Mouse (Mus musculus) R1 (cell line): ENCODE measurements around the gene Mipol1.

Experiments used
- DNase-seq: peaks from one replicate; pipeline ENCODE4 v3.0.0-alpha.2; 2018; ENCODE audit warnings: low read depth, low spot score

Gene Mipol1

DNA sequence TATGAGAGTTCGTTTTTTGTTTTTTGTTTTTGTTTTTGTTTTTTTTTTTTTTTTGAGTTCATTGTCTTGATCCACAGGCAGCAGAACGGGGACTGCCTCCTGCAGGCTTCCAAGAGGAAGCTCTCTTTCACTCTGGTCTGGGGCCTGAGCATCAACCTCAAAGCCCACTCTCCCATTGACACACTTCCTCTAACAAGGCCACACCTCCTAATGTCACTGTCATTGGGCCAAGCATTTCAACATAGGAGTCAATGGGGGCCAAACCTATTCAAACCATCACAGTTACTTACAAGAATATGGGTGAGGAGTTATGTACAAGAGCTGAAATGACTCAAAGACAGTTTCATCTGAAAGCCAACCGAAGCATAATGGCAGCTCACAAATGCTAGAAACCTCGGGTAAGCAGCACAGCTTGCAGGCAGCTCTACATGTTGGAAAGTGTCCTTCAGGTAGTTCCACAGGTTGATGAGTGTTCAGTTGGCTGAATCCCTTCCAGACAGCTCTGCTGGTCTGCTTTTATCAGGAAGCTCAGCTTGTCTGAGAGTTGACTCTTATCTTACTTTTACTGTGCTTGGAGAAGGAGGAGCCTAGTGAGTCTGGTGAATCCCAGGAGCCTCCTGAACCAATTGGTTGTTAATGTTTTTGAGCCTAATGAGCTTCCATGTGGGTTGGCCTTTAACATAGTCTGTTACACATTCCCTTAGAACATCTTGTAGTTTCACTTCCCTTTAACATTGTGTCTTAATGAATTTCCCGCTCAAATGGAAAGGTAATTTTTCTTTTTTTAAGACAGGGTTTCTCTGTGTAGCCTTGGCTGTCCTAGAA is 13.7 kb downstream of the Mipol1 start:
- peak; percentile 15 for DNase-seq

DNA sequence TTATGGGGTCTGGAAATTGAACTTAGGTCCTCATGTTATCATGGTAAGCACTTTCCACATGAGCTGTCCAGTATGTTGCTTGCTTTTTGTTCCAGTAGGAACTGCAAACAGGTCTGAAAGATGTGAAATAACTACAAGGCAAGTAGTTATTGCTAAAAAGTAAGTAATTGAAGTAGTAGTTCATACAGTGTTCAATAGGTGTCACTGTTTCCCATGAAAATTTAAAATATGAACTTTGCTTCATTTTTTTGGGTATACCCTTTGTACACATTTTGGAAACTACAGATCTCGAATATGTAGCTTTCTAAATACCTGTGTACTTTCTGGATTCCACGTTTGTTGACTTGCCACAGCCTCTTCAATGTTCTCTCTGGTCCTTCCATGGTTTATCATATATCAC is 28.3 kb downstream of the Mipol1 start:
- no peak for DNase-seq

DNA sequence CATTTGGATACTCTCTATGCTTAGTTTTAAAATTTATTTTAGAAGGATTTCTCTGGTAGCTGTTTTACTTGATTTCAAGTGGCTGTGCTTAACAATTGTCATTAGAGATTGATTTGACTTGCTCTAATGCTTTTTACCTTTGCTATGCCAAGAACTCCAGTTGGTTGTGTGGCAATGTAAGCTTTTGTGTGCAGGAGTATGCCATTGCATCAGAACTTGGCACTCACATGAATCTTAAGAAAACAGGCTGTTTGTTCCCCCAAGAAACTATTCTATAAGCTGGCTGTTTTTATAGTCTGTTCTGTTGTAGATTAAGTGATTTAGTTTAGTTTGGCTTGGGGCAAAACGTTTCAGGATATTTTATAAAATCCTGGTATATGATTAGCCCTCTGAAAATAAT is 45.2 kb downstream of the Mipol1 start:
- no peak for DNase-seq

DNA sequence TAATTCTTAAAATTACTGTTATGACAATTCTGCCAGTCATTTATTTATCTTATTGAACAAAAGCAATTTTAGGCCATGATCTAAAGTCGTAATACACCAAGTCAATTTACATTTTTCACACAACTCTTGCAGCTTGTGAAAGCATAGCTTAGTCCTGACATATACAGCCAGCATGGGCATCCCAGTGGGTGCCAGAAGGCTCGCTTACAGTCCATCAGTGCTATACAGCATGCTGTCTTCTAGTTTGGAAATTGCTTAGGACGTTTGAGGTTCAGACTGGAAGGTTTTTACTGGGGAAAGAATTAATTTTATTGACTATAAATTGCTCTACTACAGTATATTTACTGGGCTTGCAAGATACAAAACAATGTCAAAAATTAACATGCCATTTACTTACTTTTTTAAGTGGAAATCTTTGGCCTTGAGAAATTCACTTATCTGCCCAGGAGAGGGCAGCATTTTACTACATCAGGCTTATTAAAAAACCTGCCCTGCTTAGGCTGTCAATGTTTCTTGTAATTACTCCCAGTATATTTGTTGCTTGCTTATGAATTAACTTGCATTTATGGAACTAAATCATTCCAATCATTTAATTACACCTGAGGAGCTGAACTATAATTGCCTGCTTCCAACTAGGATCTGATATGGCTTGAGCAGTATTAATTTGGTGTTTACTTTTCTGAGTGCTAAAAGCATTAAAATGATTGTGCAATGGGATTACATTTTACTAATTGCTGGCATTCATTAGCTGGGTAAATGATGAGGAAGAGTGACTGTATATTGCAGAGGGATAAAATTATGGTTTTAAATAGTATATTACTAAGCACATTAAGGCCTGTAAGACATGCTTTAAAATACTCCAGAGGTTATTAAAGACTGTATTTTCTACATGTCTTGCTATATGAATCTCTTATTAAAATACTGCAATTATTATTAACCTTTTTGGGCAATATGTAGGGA is 51.2 kb downstream of the Mipol1 start:
- DNase-seq = peak; percentile 52

DNA sequence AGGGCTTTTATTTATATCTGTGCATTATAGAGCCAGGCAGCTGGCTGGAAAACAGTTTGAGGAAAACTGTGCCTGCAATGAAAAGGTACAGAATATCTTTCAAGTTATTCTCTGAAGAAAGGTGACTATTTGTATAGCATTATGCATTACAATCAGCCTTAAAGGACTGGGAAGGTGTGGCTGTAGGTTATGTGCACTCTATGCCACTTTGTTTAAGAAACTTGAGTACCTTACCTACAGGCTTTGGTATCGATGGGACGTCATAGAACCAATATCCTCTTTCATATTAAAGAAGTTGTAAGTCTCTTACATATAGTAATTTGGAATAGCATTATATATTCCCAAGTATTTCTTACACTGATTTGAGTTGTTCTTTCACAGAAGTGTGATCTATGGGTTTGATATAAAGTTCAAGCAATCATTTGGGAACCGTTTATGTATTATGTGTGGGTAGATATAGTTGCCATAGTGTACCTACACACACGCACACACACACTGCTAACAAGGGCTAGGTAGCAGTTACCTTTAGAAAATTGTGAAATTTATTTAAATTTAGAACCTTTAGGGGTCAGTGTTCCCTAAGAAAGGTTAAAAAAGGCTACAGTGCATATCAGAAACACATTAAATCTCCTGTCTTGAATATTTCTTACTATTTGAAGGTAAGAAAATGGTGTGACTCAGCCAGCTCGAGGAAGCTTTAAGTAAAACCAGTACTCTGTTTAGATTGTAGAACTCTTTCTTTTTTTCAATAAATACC is 55.3 kb downstream of the Mipol1 start:
- DNase-seq = no peak

DNA sequence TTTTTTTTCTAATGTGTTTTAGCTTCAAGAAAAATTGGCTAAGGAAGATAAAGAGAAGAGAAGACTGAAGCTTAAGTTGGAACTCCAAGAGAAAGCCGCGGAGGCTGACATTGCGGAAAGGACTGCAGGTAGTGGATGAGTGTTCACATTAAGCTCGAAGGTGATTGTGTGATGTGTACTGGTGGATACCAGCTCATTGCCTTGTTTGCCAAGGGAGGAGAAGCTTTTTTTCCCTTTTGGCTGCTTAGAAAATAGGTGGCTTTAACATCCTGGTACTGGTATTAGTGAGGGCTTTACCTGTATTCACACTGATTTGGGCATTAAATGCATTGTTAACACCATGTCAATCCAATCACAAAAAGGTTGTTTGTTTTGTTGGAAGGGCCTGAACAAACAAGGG is 77.1 kb downstream of the Mipol1 start:
- DNase-seq = no peak

DNA sequence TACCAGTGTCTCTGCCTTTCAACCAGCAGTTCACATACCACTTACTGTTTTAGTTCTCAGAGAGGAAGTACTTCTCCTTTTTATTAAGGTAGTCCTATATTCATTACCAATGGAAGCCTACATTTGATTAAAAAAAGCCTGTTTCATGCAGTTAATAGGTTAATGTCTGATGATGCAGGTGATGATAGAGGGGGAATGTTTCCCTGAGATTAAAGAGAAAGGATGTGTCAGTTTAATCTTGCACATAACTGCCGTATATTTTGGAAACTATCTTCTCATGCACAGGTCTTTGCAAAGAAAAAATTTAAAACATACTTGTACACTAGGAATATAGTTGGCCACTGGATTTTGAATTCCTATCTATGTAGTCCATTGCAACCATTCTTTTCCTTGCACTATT is 77.5 kb downstream of the Mipol1 start:
- DNase-seq = no peak

DNA sequence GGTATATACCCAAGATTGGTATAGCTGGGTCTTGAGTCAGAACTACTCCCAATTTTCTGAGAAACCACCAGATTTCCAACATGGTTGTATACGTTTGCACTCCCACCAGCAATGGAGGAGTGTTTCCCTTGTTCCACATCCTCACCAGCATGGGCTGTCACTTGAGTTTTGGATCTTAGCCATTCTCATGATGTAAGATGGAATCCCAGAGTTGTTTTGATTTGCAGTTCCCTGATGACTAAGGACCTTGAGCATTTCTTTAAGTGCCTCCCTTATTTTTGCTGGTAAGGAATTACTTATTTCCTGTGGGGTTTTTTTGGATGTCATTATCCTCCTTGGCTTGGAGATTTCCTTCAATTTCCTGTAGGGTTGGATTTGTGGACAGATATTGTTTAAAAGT is 108.8 kb downstream of the Mipol1 start:
- no peak for DNase-seq

DNA sequence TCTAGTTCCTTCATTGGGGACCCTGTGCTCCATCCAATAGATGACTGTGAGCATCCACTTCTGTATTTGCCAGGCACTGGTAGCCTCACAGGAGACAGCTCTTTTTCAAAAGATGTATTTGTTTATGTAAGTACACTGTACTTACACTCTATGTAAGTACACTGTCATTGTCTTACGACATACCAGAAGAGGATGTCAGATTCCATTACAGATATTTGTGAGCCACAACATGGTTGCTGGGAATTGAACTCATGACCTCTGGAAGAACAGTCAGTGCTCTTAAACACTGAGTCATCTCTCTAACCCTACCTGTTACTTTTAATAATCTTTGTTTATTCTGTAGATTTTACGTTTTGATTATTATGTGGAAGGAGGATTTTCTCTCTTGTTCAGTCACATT is 109.9 kb downstream of the Mipol1 start:
- DNase-seq = no peak

DNA sequence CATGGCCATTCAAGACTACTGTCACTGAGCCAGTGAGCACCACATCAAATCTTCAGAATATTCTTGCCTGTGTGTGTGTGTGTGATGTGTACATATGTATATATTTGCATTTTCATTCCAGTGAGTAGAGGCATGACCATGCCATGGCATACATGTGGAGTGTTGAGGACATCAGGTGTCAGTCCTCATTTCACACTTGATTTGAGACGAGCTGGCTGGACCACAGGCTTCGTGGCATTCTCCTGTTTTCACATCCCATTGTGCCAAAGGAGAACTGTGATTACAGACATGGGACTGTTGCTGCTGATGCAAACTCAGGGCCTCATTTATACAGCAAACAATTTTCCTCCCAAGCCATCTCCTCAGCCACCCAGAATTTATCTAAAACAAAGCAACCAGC is 132.5 kb downstream of the Mipol1 start:
- no peak for DNase-seq

DNA sequence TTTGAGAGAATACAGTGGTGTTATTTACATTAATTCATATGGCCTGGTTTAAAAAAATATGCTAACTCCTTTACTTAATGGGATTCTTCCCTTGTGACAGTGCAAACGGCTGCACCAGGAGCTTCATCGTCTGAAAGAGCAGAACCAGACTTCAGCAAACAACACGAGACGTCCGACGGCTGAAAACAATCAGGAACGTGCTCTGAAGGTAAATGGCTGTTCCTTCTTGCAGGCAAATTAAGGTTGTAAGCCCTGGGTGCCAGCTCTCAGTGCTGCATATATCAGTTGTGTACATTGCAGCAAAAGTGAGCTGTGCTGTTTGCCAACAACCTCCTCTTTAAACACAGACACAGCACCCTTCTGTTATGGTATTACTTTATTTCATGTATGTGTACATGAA is 133.8 kb downstream of the Mipol1 start:
- DNase-seq = no peak

DNA sequence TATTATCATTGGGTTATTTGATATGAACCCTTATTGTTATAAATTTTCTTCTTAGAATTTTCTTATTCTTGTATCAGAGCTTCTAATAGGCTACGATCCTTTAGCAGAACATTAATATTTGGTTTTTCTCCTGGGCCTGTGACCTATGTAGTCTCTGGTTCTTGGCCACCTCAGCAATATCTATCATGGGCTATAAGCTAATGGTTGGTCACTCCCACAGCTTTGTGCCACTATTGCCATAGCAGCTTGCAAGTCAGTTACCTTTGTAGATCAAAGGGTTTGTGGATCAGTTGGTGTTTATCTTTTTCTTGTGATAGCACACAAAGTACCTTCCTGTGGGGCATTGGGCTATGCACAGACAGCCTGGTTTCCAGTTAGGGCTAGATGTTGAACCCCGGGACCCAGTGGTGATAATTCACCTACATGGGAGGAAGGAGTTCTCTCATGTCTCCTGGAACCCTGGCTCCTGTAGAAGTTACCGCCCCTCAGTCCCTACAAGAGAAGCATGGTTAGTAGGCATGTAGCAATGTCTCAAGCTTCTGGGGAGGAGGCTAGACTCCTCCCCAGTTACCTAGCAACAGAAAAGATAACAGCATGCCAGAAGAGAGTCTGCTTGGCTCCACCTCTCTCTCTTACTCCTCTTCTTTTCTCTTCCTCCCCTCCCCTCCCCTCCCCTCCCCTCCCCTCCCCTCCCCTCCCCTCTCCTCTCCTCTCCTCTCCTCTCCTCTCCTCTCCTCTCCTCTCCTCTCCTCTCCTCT is 141.7 kb downstream of the Mipol1 start:
- DNase-seq = no peak

DNA sequence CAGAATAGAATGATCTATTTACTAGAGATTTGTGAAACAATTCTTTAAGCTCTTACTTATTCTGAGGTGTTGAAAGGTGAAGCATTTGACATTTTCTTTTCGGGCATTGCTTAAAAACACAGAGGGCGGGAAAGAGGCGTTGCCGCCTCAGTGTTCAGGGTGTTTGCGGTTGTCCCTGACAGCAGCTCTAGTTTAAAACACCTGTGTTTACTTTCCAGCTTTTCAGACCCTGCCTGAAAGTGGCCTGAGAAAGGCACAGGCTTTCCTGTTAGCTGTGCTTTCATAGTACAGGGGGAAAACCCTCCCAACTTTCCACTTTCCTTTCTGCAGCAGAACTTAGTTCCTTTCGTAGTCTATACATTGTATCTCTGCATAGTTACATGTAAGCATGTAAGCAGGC is 152.6 kb downstream of the Mipol1 start:
- peak; percentile 3 for DNase-seq

DNA sequence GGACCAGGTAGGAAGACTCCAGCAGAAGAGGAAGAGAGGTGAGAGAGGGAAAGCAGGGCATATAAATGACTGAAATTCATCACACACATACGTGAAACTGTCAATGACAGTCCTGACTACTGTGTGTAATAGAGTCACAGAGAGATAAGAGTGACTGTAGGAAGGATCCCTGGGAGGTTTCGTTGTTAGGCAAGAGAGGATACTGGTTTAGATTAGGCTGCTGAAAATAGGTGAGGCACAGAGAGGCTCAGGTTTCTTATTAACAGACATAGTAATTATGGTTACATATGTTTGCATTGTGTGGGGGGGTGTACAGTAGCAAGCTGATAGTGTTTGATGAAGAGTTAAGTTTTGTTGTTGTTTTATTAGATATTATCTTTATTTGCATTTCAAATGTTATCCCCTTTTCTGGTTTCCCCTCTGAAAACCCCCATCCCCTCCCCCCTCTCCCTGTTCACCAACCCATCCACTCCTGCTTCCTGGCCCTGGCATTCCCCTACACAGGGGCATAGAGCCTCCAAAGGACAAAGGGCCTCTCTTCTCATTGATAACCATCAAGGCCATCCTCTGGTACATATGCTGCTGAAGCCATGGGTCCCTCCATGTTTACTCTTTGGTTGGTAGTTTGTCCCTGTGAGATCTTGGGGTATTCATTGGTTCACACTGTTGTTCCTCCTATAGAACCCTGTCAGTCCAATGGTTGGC is 157.5 kb downstream of the Mipol1 start:
- DNase-seq = no peak

DNA sequence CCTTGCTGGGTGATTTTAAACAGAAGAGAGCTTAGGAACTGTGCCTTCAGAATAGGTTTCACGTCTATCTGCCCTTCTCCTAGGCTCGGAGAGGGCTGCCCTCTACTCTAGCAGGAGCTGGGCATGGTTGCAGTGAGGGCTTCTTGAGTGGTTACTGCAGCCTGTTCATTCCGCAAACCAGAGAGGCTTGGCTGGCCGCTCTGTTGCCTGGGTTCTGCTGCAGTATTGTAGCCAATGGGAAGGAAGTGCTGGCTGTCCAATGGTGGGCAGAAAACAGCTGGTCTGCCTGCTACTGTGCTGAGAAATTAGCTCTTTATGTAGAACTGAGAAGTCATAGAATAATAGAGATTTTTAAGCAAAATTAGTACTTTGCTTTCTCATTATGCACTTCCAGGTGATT is 169.3 kb downstream of the Mipol1 start:
- no peak for DNase-seq

DNA sequence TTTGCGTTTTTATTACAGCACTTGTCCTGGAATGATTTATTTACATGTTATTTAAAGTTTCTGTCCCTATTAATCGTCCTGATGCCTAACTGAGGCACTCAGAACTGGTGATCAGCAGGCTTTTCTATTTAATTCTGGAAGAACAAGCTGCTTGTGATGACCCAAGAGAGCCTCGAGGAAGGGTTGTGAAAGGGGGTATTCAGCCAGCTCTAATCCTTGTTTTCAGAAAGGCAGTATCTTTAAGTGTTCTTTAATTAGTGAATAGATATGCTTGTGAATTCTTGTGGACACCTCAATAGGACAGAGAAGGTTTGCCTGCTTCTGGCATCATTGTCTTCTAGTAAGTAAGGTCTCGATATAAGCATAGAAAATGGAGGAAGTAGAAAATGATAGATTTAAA is 170.0 kb downstream of the Mipol1 start:
- no peak for DNase-seq

DNA sequence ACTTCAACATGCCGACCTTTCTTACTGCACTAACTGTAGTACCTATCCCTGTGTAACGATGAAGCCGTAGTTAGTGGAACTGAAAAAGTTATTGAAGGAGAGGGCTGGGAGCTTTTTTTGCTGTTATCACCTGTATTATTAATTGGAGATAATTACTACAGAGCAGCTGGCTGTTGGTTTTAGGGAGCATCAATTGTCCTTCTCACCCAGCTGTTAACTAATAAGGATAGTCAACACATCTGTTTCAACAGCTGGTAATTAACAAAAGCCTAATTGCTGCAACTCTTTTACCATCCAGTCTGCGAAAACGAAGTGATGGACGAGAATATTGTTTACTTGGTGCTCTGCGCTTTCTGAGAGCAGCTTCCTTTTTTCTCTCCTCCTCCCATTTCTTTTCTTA is 170.9 kb downstream of the Mipol1 start:
- no peak for DNase-seq

DNA sequence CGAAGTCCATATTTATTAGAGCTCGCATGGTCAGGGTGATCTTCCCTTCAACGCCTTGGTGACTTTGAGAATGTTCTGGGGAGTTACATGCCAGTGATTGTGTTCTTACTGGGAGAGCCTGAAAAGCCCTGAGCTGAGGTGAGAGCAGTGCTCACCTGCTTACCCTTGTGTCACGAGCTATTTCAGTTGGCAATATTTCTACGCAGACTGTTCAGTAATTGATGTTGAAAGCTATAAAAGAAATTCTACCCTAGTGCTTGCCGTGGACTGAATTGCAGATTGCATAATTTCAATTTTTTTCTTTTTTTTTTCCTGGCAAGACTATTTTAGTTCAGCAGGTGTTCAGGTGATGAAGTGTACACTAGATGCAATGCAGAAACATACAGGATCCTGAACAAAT is 172.1 kb downstream of the Mipol1 start:
- DNase-seq = no peak

DNA sequence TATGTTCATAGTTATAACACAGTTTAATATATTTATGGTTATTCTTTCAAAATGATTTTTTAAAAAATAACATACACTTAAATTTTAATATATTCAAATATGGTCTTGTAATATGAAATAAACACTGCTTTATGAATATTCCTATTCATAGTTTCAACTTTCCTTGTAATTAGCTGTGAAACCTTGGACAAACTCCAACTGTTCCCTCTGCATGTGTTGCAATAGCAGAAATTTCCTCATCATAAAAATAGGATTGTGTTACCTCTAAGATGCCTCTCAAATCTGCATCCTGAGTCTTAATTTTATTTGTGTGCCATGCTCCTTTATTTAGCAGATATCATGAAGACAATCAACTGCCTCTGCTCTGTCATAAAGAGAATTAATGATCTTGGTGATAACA is 179.7 kb downstream of the Mipol1 start:
- no peak for DNase-seq

DNA sequence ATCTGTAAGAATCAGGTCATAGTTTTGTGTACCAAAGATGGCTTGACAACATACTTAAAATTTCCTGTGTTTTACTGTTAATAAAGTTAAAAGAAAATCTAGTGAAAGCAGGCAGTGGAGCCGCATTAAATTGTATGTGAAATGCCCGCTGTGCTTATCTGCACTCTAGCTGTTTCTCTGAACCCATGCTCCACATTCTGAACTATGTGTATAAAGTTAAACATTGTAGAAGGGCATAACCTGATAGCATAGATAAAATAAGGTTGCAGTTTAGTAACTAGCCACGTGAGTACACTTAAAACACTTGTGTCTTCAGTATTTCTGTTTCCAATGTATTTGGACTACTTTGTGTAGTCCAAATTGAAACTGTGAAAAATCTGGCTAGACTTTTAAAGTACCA is 183.6 kb downstream of the Mipol1 start:
- no peak for DNase-seq

DNA sequence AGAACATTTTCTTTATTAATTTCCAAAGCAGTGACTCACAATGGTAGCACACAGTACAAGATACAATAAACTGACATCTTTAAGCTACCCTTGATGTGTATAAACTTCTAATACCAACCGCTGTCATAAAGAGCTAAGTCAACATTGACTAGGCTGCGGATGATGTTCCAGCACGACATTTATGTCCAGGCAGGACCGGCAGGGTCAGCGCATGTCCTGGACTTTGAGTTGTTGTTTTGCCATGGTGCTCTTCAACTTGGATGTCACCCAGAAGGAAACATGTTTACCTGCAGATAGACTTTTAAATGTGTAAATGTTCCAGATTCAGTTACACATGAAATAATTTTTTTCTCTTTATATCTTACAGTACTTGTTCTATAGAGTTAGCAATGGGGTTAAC is 194.7 kb downstream of the Mipol1 start:
- DNase-seq = no peak
